Comparison of ENCODE assay signal across 15 mouse cellular contexts in genomic region chr4:102986173-102986572, GRCm38 (mm10). TPM values are rescaled to one million over a fixed set of nuclear protein-coding genes. Genes with fewer than 3 reads are reported as not detected.
A peak's percentile ranks its signal among the peaks of the same experiment; 100 is the strongest.
DNase-seq lines count a peak whose midpoint lies in the region; TF ChIP-seq lines count a peak whose summit lies in the region.
"Had no signal": no experiment of that assay in that cellular context is flagged by ENCODE, and none has a peak within 500 bp of the region (broad histone marks: within the 10 kb centered on the region; RNA-seq: fewer than 3 reads in every experiment).

No protein-coding gene starts in this region.

- DNase-seq in adrenal gland, postnatal 10 days: peak; percentile 6
- no peak for DNase-seq in adrenal gland, adult 2 months
- DNase-seq in testis, postnatal 14 days (ENCODE audit: low spot score): no peak
- DNase-seq in c-Kit-positive CD71-positive TER-119-negative erythroid progenitor cells, embryonic 14.5 days (ENCODE audit: low read depth): peak; percentile 10
- DNase-seq in urinary bladder, postnatal 10 days (ENCODE audit: low spot score): no peak
- no peak for DNase-seq in cerebellum, adult 11-12 months
- DNase-seq in gastrocnemius, adult 8-10 months (ENCODE audit: low spot score in 2 of 2): no peak

- TF ChIP-seq POLR2A in testis, adult 2 months (IDR thresholded peaks at IDR 0.05; ENCODE audit: control insufficient read depth, low read depth, low read length): peak; percentile 79; the same call in 1 of the 2 replicates

- no peaks in the 10 kb centered on the region for H3K36me3 ChIP-seq in testis, adult 2 months (ENCODE audit: control insufficient read depth, insufficient read depth, low read length)
- H3K36me3 ChIP-seq: limb, embryonic 12.5 days; midbrain, embryonic 10.5 days had no signal

- no peak for TF ChIP-seq CTCF in testis, adult 2 months (IDR thresholded peaks at IDR 0.05; ENCODE audit: control insufficient read depth, insufficient read depth, insufficient replicate concordance, low read depth, low read length)

- H3K27me3 ChIP-seq in testis, adult 2 months (ENCODE audit: control insufficient read depth, insufficient read depth, low read length): no peaks in the 10 kb centered on the region

- H3K27ac ChIP-seq in testis, adult 2 months (ENCODE audit: control insufficient read depth, insufficient read depth, low read depth, low read length): 0 out of 2 replicates have a peak overlapping the region, but pooled peaks have one; percentile 36
- H3K27ac ChIP-seq: heart, adult 2 months; limb, embryonic 12.5 days; midbrain, embryonic 10.5 days had no signal

- H3K4me1 ChIP-seq in testis, adult 2 months (ENCODE audit: control insufficient read depth, insufficient read depth, low read length): peaks cover 2% of the 10 kb centered on the region
- H3K4me1 ChIP-seq: limb, embryonic 12.5 days; midbrain, embryonic 10.5 days had no signal

- peak overlapping the region; percentile 94 for H3K4me3 ChIP-seq in testis, adult 2 months (ENCODE audit: control insufficient read depth, low read depth, low read length)
- H3K4me3 ChIP-seq: heart, adult 2 months; limb, embryonic 12.5 days; midbrain, embryonic 10.5 days had no signal

RNA-seq across cellular contexts. Expression of gene Tctex1d1, which starts 7.8 kb away (rescaled TPM):
- not detected for total RNA-seq in adrenal gland, postnatal 10 days (2021)
- total RNA-seq in adrenal gland, adult 2 months (2021): not detected
- not detected in 2 replicates for polyA plus RNA-seq in adrenal gland, adult 2 months (2012; rRNA removed)
- polyA plus RNA-seq in testis, adult 2 months (2012; rRNA removed): 334 and 417 TPM in 2 replicates
- total RNA-seq in gastrocnemius, adult 8-10 months (2022): not detected
- total RNA-seq: adrenal gland, postnatal 4 days; heart, adult 2 months; heart, postnatal 4 days had no signal

RNA-seq across cellular contexts. Expression of gene Insl5, which starts 40.5 kb away (rescaled TPM):
- total RNA-seq in adrenal gland, postnatal 10 days (2021): not detected
- not detected for total RNA-seq in adrenal gland, adult 2 months (2021)
- polyA plus RNA-seq in adrenal gland, adult 2 months (2012; rRNA removed): 0.27 TPM in 1 of 2 replicates, not detected in the other
- polyA plus RNA-seq in testis, adult 2 months (2012; rRNA removed): 2.4 and 3.0 TPM in 2 replicates
- total RNA-seq in gastrocnemius, adult 8-10 months (2022): not detected
- total RNA-seq: adrenal gland, postnatal 4 days; heart, adult 2 months; heart, postnatal 4 days had no signal
- polyA plus RNA-seq: heart, adult 2 months; inflammation-experienced regulatory T-cells, adult 6 months; limb, embryonic 12.5 days; neural tube, embryonic 11.5 days had no signal

Comparison
In these comparisons a context has a peak if more than half of its experiments do, and no peak if none do; other contexts are left out.
1. DNase-seq: peak in adrenal gland, postnatal 10 days (single experiment) and c-Kit-positive CD71-positive TER-119-negative erythroid progenitor cells, embryonic 14.5 days (single experiment); none in adrenal gland, adult 2 months (single experiment), testis, postnatal 14 days (single experiment), urinary bladder, postnatal 10 days (single experiment), cerebellum, adult 11-12 months (single experiment) and gastrocnemius, adult 8-10 months (0 of 2).